Mouse (Mus musculus) neutrophil, adult 59 days (primary cell): Measurements from ENCODE around the gene Lair1. TPM values are rescaled to one million over a fixed set of nuclear protein-coding genes. Genes with fewer than 3 reads are reported as not detected.

Source experiments
- total RNA-seq, 2 experiments: library from RNA; stranded (reverse); gene quantifications; 1 replicate in 1 of 2; 2 replicates in 1 of 2; pipeline ENCODE4 v1.2.4; 2023

Gene Lair1
- total RNA-seq = 10 to 100 TPM; 19.1 to 19.4 TPM

GRCm38 (mm10) chr7:4063013-4063412 lies at the start of gene Lair1:
TSS of gene Lair1 (minus strand) at chr7:4063204.

Other genes with a start within 250 kb of the Lair1 start
- gene Gm15448, start 237.5 kb downstream of the Lair1 start, total RNA-seq = 10 to 100 TPM; 81.5 to 86.2 TPM
- 10 to 100 TPM; 80.0 to 81.8 TPM for gene Pira2, start 218.2 kb downstream of the Lair1 start, total RNA-seq
- 100 to 1,000 TPM; 129 to 133 TPM for gene Gm14548, start 165.1 kb downstream of the Lair1 start, total RNA-seq
- 100 to 1,000 TPM; 117 to 121 TPM for gene Lilra6, start 147.7 kb downstream of the Lair1 start, total RNA-seq
- gene Ttyh1, start 56.2 kb upstream of the Lair1 start, total RNA-seq = not detected
- 100 to 1,000 TPM; 212 to 247 TPM for gene Leng8, start 73.8 kb upstream of the Lair1 start, total RNA-seq
- gene Leng9, start 87.2 kb upstream of the Lair1 start, total RNA-seq = 1 to 10 TPM; 4.3 to 5.4 TPM
- gene Cdc42ep5, start 101.7 kb upstream of the Lair1 start, total RNA-seq = not detected
- gene Lilra5, start 174.6 kb upstream of the Lair1 start, total RNA-seq = under 1 TPM; 0.24 to 0.33 TPM